Mouse (Mus musculus): ENCODE results near the gene Fhit. TPM values are rescaled to one million over a fixed set of nuclear protein-coding genes. Genes with fewer than 3 reads are reported as not detected.
A peak's percentile ranks its signal among the peaks of the same experiment; 100 is the strongest.
"Not testable (repeated sequence)": the region's sequence is repeated elsewhere in the genome, so short reads cannot be mapped to it uniquely, and the experiment has no call there.

Gene Fhit
- polyA plus RNA-seq, 1 experiment from 2014 or later, result 3.3 TPM

- no peak for DNase-seq (ENCODE audit: low spot score)
- Histone ChIP-seq H3K4me3 (no peak overlapping the region), H3K36me3 (replicated peaks) (no peaks in the 10 kb centered on the region)
Observed at GRCm38 (mm10) chr14:9852041-9852440, 1309.8 kb downstream of the Fhit start.

GRCm38 (mm10) chr14:9832290-9832689, 1329.5 kb downstream of the Fhit start:
- no peak for DNase-seq (ENCODE audit: low spot score)
- no peak overlapping the region for H3K27ac ChIP-seq (replicated peaks)
- H3K4me3 ChIP-seq, result no peak overlapping the region
- H3K27me3 ChIP-seq (replicated peaks; ENCODE audit: low read depth, poor library complexity, severe bottlenecking), result no peaks in the 10 kb centered on the region
- H3K9me3 ChIP-seq, result no peaks in the 10 kb centered on the region
- H3K4me1 ChIP-seq, result no peaks in the 10 kb centered on the region
- no peaks in the 10 kb centered on the region for H3K36me3 ChIP-seq (replicated peaks)

More at GRCm38 (mm10) chr14:9852041-9852440, 1309.8 kb downstream of the Fhit start:
- Histone ChIP-seq H3K9me3 (no peaks in the 10 kb centered on the region), H3K27me3 (replicated peaks; ENCODE audit: low read depth, poor library complexity, severe bottlenecking) (no peaks in the 10 kb centered on the region), H3K4me1 (no peaks in the 10 kb centered on the region), H3K27ac (replicated peaks) (no peak overlapping the region)
- 91% methylated on average over 2 of the region's 2 CpGs for whole genome bisulfite sequencing

- not testable (repeated sequence) for H3K4me3 ChIP-seq
Observed at GRCm38 (mm10) chr14:9828699-9829240, 1333.1 kb downstream of the Fhit start.

GRCm38 (mm10) chr14:9815963-9816362, 1345.9 kb downstream of the Fhit start:
- Histone ChIP-seq H3K36me3 (replicated peaks) (no peaks in the 10 kb centered on the region), H3K4me1 (peaks cover 16% of the 10 kb centered on the region), H3K27me3 (replicated peaks; ENCODE audit: low read depth, poor library complexity, severe bottlenecking) (no peaks in the 10 kb centered on the region), H3K27ac (replicated peaks) (no peak overlapping the region), H3K4me3 (no peak overlapping the region), H3K9me3 (no peaks in the 10 kb centered on the region)
- 54% methylated on average over 4 of the region's 4 CpGs for WGBS
- peak; percentile 45 for DNase-seq (ENCODE audit: low spot score)

More at GRCm38 (mm10) chr14:9828699-9829240, 1333.1 kb downstream of the Fhit start:
- DNase-seq (ENCODE audit: low spot score); H3K27me3 ChIP-seq (replicated peaks; ENCODE audit: low read depth, poor library complexity, severe bottlenecking); H3K9me3 ChIP-seq; H3K27ac ChIP-seq (replicated peaks); H3K36me3 ChIP-seq (replicated peaks); H3K4me1 ChIP-seq: not testable (repeated sequence)
- WGBS, result 91% methylated on average over 8 of the region's 8 CpGs

- Histone ChIP-seq H3K4me3 (no peak overlapping the region), H3K27ac (replicated peaks) (no peak overlapping the region), H3K4me1 (peaks cover 16% of the 10 kb centered on the region), H3K27me3 (replicated peaks; ENCODE audit: low read depth, poor library complexity, severe bottlenecking) (no peaks in the 10 kb centered on the region), H3K36me3 (replicated peaks) (no peaks in the 10 kb centered on the region), H3K9me3 (no peaks in the 10 kb centered on the region)
- WGBS, result 81% methylated on average over 9 of the region's 9 CpGs
- DNase-seq (ENCODE audit: low spot score), result no peak
Observed at GRCm38 (mm10) chr14:9811847-9812321, 1350.0 kb downstream of the Fhit start.

- Histone ChIP-seq H3K27ac (replicated peaks) (no peak overlapping the region), H3K36me3 (replicated peaks) (no peaks in the 10 kb centered on the region), H3K27me3 (replicated peaks; ENCODE audit: low read depth, poor library complexity, severe bottlenecking) (no peaks in the 10 kb centered on the region), H3K4me3 (no peak overlapping the region), H3K4me1 (peaks cover 11% of the 10 kb centered on the region), H3K9me3 (no peaks in the 10 kb centered on the region)
- WGBS, result 82% methylated on average over 7 of the region's 7 CpGs
- no peak for DNase-seq (ENCODE audit: low spot score)
Observed at GRCm38 (mm10) chr14:9811177-9811846, 1350.5 kb downstream of the Fhit start.

GRCm38 (mm10) chr14:9793403-9793802, 1368.4 kb downstream of the Fhit start:
- Histone ChIP-seq H3K4me3 (no peak overlapping the region), H3K4me1 (no peaks in the 10 kb centered on the region), H3K27ac (replicated peaks) (no peak overlapping the region), H3K9me3 (no peaks in the 10 kb centered on the region), H3K36me3 (replicated peaks) (no peaks in the 10 kb centered on the region), H3K27me3 (replicated peaks; ENCODE audit: low read depth, poor library complexity, severe bottlenecking) (no peaks in the 10 kb centered on the region)
- no peak for DNase-seq (ENCODE audit: low spot score)

- Histone ChIP-seq H3K27me3 (replicated peaks; ENCODE audit: low read depth, poor library complexity, severe bottlenecking) (no peaks in the 10 kb centered on the region), H3K27ac (replicated peaks) (no peak overlapping the region), H3K4me3 (no peak overlapping the region), H3K9me3 (no peaks in the 10 kb centered on the region), H3K4me1 (no peaks in the 10 kb centered on the region), H3K36me3 (replicated peaks) (no peaks in the 10 kb centered on the region)
- WGBS, result 66% methylated on average over 3 of the region's 3 CpGs
- no peak for DNase-seq (ENCODE audit: low spot score)
Observed at GRCm38 (mm10) chr14:9788402-9788950, 1373.4 kb downstream of the Fhit start.

- DNase-seq (ENCODE audit: low spot score), result no peak
- H3K27ac ChIP-seq (replicated peaks), result no peak overlapping the region
- no peak overlapping the region for H3K4me3 ChIP-seq
- no peaks in the 10 kb centered on the region for H3K4me1 ChIP-seq
- 93% methylated on average over 1 of the region's 1 CpGs for WGBS
- no peaks in the 10 kb centered on the region for H3K27me3 ChIP-seq (replicated peaks; ENCODE audit: low read depth, poor library complexity, severe bottlenecking)
- no peaks in the 10 kb centered on the region for H3K9me3 ChIP-seq
- H3K36me3 ChIP-seq (replicated peaks), result no peaks in the 10 kb centered on the region
Observed at GRCm38 (mm10) chr14:9787389-9787788, 1374.4 kb downstream of the Fhit start.

GRCm38 (mm10) chr14:9785861-9786260, 1376.0 kb downstream of the Fhit start:
- no peak overlapping the region for H3K27ac ChIP-seq (replicated peaks)
- H3K36me3 ChIP-seq (replicated peaks), result no peaks in the 10 kb centered on the region
- no peaks in the 10 kb centered on the region for H3K27me3 ChIP-seq (replicated peaks; ENCODE audit: low read depth, poor library complexity, severe bottlenecking)
- no peak overlapping the region for H3K4me3 ChIP-seq
- H3K9me3 ChIP-seq, result no peaks in the 10 kb centered on the region
- DNase-seq (ENCODE audit: low spot score), result no peak
- H3K4me1 ChIP-seq, result no peaks in the 10 kb centered on the region
- 54% methylated on average over 1 of the region's 1 CpGs for WGBS

GRCm38 (mm10) chr14:9751341-9751740, 1410.5 kb downstream of the Fhit start:
- H3K4me1 ChIP-seq, result no peaks in the 10 kb centered on the region
- no peak overlapping the region for H3K27ac ChIP-seq (replicated peaks)
- no peak overlapping the region for H3K4me3 ChIP-seq
- 91% methylated on average over 4 of the region's 4 CpGs for WGBS
- H3K27me3 ChIP-seq (replicated peaks; ENCODE audit: low read depth, poor library complexity, severe bottlenecking), result no peaks in the 10 kb centered on the region
- H3K9me3 ChIP-seq, result no peaks in the 10 kb centered on the region
- no peaks in the 10 kb centered on the region for H3K36me3 ChIP-seq (replicated peaks)
- no peak for DNase-seq (ENCODE audit: low spot score)

GRCm38 (mm10) chr14:9748709-9749108, 1413.1 kb downstream of the Fhit start:
- Histone ChIP-seq H3K4me1 (no peaks in the 10 kb centered on the region), H3K9me3 (no peaks in the 10 kb centered on the region), H3K27ac (replicated peaks) (no peak overlapping the region), H3K27me3 (replicated peaks; ENCODE audit: low read depth, poor library complexity, severe bottlenecking) (no peaks in the 10 kb centered on the region), H3K4me3 (no peak overlapping the region), H3K36me3 (replicated peaks) (no peaks in the 10 kb centered on the region)
- 96% methylated on average over 1 of the region's 1 CpGs for WGBS
- no peak for DNase-seq (ENCODE audit: low spot score)

GRCm38 (mm10) chr14:9721917-9722472, 1439.8 kb downstream of the Fhit start:
- H3K4me1 ChIP-seq, result no peaks in the 10 kb centered on the region
- no peaks in the 10 kb centered on the region for H3K27me3 ChIP-seq (replicated peaks; ENCODE audit: low read depth, poor library complexity, severe bottlenecking)
- no peaks in the 10 kb centered on the region for H3K36me3 ChIP-seq (replicated peaks)
- H3K9me3 ChIP-seq, result peaks cover 4% of the 10 kb centered on the region; the same call in 1 of the 2 replicates
- no peak overlapping the region for H3K27ac ChIP-seq (replicated peaks)
- WGBS, result 53% methylated on average over 2 of the region's 2 CpGs
- no peak overlapping the region for H3K4me3 ChIP-seq
- no peak for DNase-seq (ENCODE audit: low spot score)
